Mouse (Mus musculus) hindbrain, embryonic 12.5 days (tissue): Measurements from ENCODE around the gene Ifitm2. TPM values are rescaled to one million over a fixed set of nuclear protein-coding genes. Genes with fewer than 3 reads are reported as not detected.
"Not testable (repeated sequence)": the region's sequence is repeated elsewhere in the genome, so short reads cannot be mapped to it uniquely, and the experiment has no call there.

Experiments
- ATAC-seq: fragments of 200-750 bp; cut with Nextera tagmentation; 2 replicates; pipeline ENCODE4 v1.8.0; 2017; ENCODE audit warnings: moderate TSS enrichment; ENCODE audit not compliant: low FRiP score
- H3K27ac ChIP-seq: fragments of 300-500 bp; sonication (generic); 2 replicates; pipeline ENCODE4 v1.5.1; 2016; ENCODE audit warnings: mild to moderate bottlenecking
- H3K27me3 ChIP-seq: fragments of 300-500 bp; sonication (generic); 2 replicates; pipeline ENCODE4 v1.6.1; 2016; ENCODE audit warnings: mild to moderate bottlenecking
- H3K36me3 ChIP-seq: fragments of 300-500 bp; sonication (generic); 2 replicates; pipeline ENCODE4 v1.6.1; 2016; ENCODE audit warnings: mild to moderate bottlenecking
- H3K4me1 ChIP-seq: fragments of 300-500 bp; sonication (generic); 2 replicates; pipeline ENCODE4 v1.6.1; 2016
- H3K4me2 ChIP-seq: fragments of 300-500 bp; sonication (generic); replicated peaks from 2 replicates; pipeline ENCODE4 v1.6.1; 2016; ENCODE audit warnings: mild to moderate bottlenecking
- H3K4me3 ChIP-seq: fragments of 300-500 bp; sonication (generic); 2 replicates; pipeline ENCODE4 v1.5.1; 2016; ENCODE audit warnings: mild to moderate bottlenecking
- H3K9ac ChIP-seq: fragments of 300-500 bp; sonication (generic); 2 replicates; pipeline ENCODE4 v1.6.1; 2016; ENCODE audit warnings: mild to moderate bottlenecking, moderate library complexity
- H3K9me3 ChIP-seq: fragments of 300-500 bp; sonication (generic); replicated peaks from 2 replicates; pipeline ENCODE4 v1.6.1; 2016; ENCODE audit warnings: mild to moderate bottlenecking
- WGBS: fragments of 180-500 bp; shearing (Covaris S2); methylation state at CpG from one replicate; pipeline ENCODE4 v1.1.7; 2016; 5-methylcytosine and 5-hydroxymethylcytosine counted together
- polyA plus RNA-seq: library from polyadenylated mRNA; unstranded; fragments of >200 nt; fragmentation: Nextera tagmentation; extraction: Ambion mirVana; gene quantifications from 2 replicates; pipeline ENCODE4 v1.2.1, GENCODE M21; 2016

The Ifitm2 gene
- polyA plus RNA-seq, 1 experiment from 2014 or later, result 340 TPM

GRCm38 (mm10) chr7:140982971-140983370 is 27.2 kb upstream of the Ifitm2 start:
- no peaks in the 10 kb centered on the region for H3K9me3 ChIP-seq
- H3K4me2 ChIP-seq, result no peak overlapping the region
- no peak overlapping the region for H3K27ac ChIP-seq
- H3K9ac ChIP-seq, result no peak overlapping the region
- H3K4me1 ChIP-seq, result no peaks in the 10 kb centered on the region
- H3K4me3 ChIP-seq, result no peak overlapping the region
- 90% methylated on average over 7 of the region's 7 CpGs for WGBS
- H3K27me3 ChIP-seq, result no peaks in the 10 kb centered on the region
- H3K36me3 ChIP-seq, result no peaks in the 10 kb centered on the region
- no peak for ATAC-seq

- ATAC-seq, result no peak
- Histone ChIP-seq H3K9me3 (no peaks in the 10 kb centered on the region), H3K4me1 (no peaks in the 10 kb centered on the region), H3K27ac (no peak overlapping the region), H3K9ac (no peak overlapping the region), H3K4me3 (no peak overlapping the region), H3K4me2 (no peak overlapping the region), H3K27me3 (no peaks in the 10 kb centered on the region), H3K36me3 (no peaks in the 10 kb centered on the region)
- WGBS, result 88% methylated on average over 8 of the region's 8 CpGs
Observed at GRCm38 (mm10) chr7:140981704-140982103, 25.9 kb upstream of the Ifitm2 start.

- not testable (repeated sequence) for H3K4me1 ChIP-seq, H3K4me3 ChIP-seq, H3K4me2 ChIP-seq, H3K36me3 ChIP-seq, H3K27me3 ChIP-seq, H3K9ac ChIP-seq, H3K27ac ChIP-seq, ATAC-seq, H3K9me3 ChIP-seq
- WGBS, result 94% methylated on average over 9 of the region's 9 CpGs
Observed at GRCm38 (mm10) chr7:140976720-140977119, 20.9 kb upstream of the Ifitm2 start.

GRCm38 (mm10) chr7:140975465-140975864 is 19.7 kb upstream of the Ifitm2 start:
- Histone ChIP-seq H3K27ac (no peak overlapping the region), H3K4me3 (no peak overlapping the region), H3K27me3 (peaks cover 4% of the 10 kb centered on the region), H3K4me1 (no peaks in the 10 kb centered on the region), H3K4me2 (no peak overlapping the region), H3K36me3 (no peaks in the 10 kb centered on the region), H3K9ac (no peak overlapping the region), H3K9me3 (no peaks in the 10 kb centered on the region)
- no peak for ATAC-seq
- WGBS, result 21% methylated on average over 3 of the region's 3 CpGs

GRCm38 (mm10) chr7:140974940-140975339 is 19.2 kb upstream of the Ifitm2 start:
- H3K9me3 ChIP-seq, result no peaks in the 10 kb centered on the region
- no peak for ATAC-seq
- no peaks in the 10 kb centered on the region for H3K4me1 ChIP-seq
- peaks cover 10% of the 10 kb centered on the region for H3K27me3 ChIP-seq
- no peaks in the 10 kb centered on the region for H3K36me3 ChIP-seq
- no peak overlapping the region for H3K27ac ChIP-seq
- no peak overlapping the region for H3K9ac ChIP-seq
- H3K4me3 ChIP-seq, result no peak overlapping the region
- H3K4me2 ChIP-seq, result no peak overlapping the region
- 15% methylated on average over 9 of the region's 9 CpGs for WGBS

- H3K4me1 ChIP-seq, result no peaks in the 10 kb centered on the region
- H3K36me3 ChIP-seq, result no peaks in the 10 kb centered on the region
- no peak overlapping the region for H3K27ac ChIP-seq
- peaks cover 10% of the 10 kb centered on the region for H3K27me3 ChIP-seq
- no peak overlapping the region for H3K4me2 ChIP-seq
- no peak overlapping the region for H3K4me3 ChIP-seq
- no peak overlapping the region for H3K9ac ChIP-seq
- no peak for ATAC-seq
- no peaks in the 10 kb centered on the region for H3K9me3 ChIP-seq
- WGBS, result 19% methylated on average over 14 of the region's 14 CpGs
Observed at GRCm38 (mm10) chr7:140973396-140974165, 17.8 kb upstream of the Ifitm2 start.

GRCm38 (mm10) chr7:140971479-140972171 is 15.8 kb upstream of the Ifitm2 start:
- Histone ChIP-seq H3K27ac (no peak overlapping the region), H3K36me3 (no peaks in the 10 kb centered on the region), H3K9me3 (no peaks in the 10 kb centered on the region), H3K4me1 (peaks cover 4% of the 10 kb centered on the region), H3K9ac (no peak overlapping the region; the same call in 1 of the 2 replicates), H3K4me3 (no peak overlapping the region), H3K4me2 (no peak overlapping the region), H3K27me3 (peaks cover 10% of the 10 kb centered on the region)
- WGBS, result 85% methylated on average over 8 of the region's 8 CpGs
- ATAC-seq, result no peak

- Histone ChIP-seq H3K36me3 (no peaks in the 10 kb centered on the region), H3K4me3 (no peak overlapping the region), H3K9ac (no peak overlapping the region), H3K27ac (no peak overlapping the region), H3K27me3 (peaks cover 10% of the 10 kb centered on the region), H3K4me2 (no peak overlapping the region), H3K9me3 (no peaks in the 10 kb centered on the region), H3K4me1 (peaks cover 4% of the 10 kb centered on the region)
- no peak for ATAC-seq
- WGBS, result 44% methylated on average over 7 of the region's 7 CpGs
Observed at GRCm38 (mm10) chr7:140970931-140971330, 15.1 kb upstream of the Ifitm2 start.

GRCm38 (mm10) chr7:140968710-140969109 is 12.9 kb upstream of the Ifitm2 start:
- H3K27ac ChIP-seq, H3K9ac ChIP-seq, H3K4me3 ChIP-seq, H3K9me3 ChIP-seq, H3K27me3 ChIP-seq, H3K4me1 ChIP-seq, H3K36me3 ChIP-seq, ATAC-seq, H3K4me2 ChIP-seq: not testable (repeated sequence)
- WGBS, result 23% methylated on average over 3 of the region's 3 CpGs

- ATAC-seq, result no peak
- WGBS, result 9% methylated on average over 14 of the region's 14 CpGs
- Histone ChIP-seq H3K27ac (no peak overlapping the region), H3K4me3 (no peak overlapping the region), H3K9ac (no peak overlapping the region; the same call in 1 of the 2 replicates), H3K36me3 (no peaks in the 10 kb centered on the region), H3K27me3 (0 out of 2 replicates have a peak, but pooled peaks cover 7% of the 10 kb centered on the region), H3K9me3 (no peaks in the 10 kb centered on the region), H3K4me2 (no peak overlapping the region), H3K4me1 (peaks cover 4% of the 10 kb centered on the region)
Observed at GRCm38 (mm10) chr7:140967862-140968591, 12.2 kb upstream of the Ifitm2 start.

GRCm38 (mm10) chr7:140966921-140967320 is 11.1 kb upstream of the Ifitm2 start, which contains the start of gene Ifitm1:
Ifitm1 (plus strand) TSS chr7:140967221.
- H3K9ac ChIP-seq, result no peak within 1 kb of the TSS; the same call in 1 of the 2 replicates
- H3K4me2 ChIP-seq, result no peak within 1 kb of the TSS
- no peak within 1 kb of the TSS for H3K4me3 ChIP-seq
- no peaks in the 10 kb centered on the region for H3K9me3 ChIP-seq
- no peak for ATAC-seq
- H3K27ac ChIP-seq, result no peak within 1 kb of the TSS
- H3K4me1 ChIP-seq, result peaks cover 4% of the 10 kb centered on the region
- H3K27me3 ChIP-seq, result 0 out of 2 replicates have a peak, but pooled peaks cover 7% of the 10 kb centered on the region
- no peaks in the 10 kb centered on the region for H3K36me3 ChIP-seq
- WGBS, result 84% methylated on average over 4 of the region's 4 CpGs

- 62% methylated on average over 2 of the region's 2 CpGs for WGBS
- ATAC-seq, result no peak
- H3K27me3 ChIP-seq, result no peaks in the 10 kb centered on the region
- no peak overlapping the region for H3K9ac ChIP-seq
- H3K27ac ChIP-seq, result no peak overlapping the region
- no peak overlapping the region for H3K4me3 ChIP-seq
- peaks cover 9% of the 10 kb centered on the region for H3K4me1 ChIP-seq
- H3K36me3 ChIP-seq, result no peaks in the 10 kb centered on the region
- H3K4me2 ChIP-seq, result no peak overlapping the region
- no peaks in the 10 kb centered on the region for H3K9me3 ChIP-seq
Observed at GRCm38 (mm10) chr7:140962733-140963132, 6.9 kb upstream of the Ifitm2 start.
